Mouse (Mus musculus) ES-E14 (cell line): ENCODE results near the gene Eps15l1.
A peak's percentile ranks its signal among the peaks of the same experiment; 100 is the strongest.

Experiments
- CHD2 ChIP-seq: IDR thresholded peaks from 2 replicates; pipeline ENCODE4 v1.6.1; 2014; ENCODE audit warnings: mild to moderate bottlenecking, low read depth, low read length, inconsistent platforms
- MAFK ChIP-seq: IDR thresholded peaks from 2 replicates; pipeline ENCODE4 v1.6.1; 2014; ENCODE audit warnings: mild to moderate bottlenecking, low read depth, low read length, inconsistent platforms; ENCODE audit not compliant: insufficient read depth
- ZC3H11A ChIP-seq: IDR thresholded peaks from 2 replicates; pipeline ENCODE4 v1.6.1; 2012; ENCODE audit warnings: low read depth, mild to moderate bottlenecking, inconsistent platforms, low read length, borderline replicate concordance
- ZNF384 ChIP-seq: IDR thresholded peaks from 2 replicates; pipeline ENCODE4 v1.6.1; 2012; ENCODE audit warnings: low read depth, low read length, inconsistent platforms

DNA sequence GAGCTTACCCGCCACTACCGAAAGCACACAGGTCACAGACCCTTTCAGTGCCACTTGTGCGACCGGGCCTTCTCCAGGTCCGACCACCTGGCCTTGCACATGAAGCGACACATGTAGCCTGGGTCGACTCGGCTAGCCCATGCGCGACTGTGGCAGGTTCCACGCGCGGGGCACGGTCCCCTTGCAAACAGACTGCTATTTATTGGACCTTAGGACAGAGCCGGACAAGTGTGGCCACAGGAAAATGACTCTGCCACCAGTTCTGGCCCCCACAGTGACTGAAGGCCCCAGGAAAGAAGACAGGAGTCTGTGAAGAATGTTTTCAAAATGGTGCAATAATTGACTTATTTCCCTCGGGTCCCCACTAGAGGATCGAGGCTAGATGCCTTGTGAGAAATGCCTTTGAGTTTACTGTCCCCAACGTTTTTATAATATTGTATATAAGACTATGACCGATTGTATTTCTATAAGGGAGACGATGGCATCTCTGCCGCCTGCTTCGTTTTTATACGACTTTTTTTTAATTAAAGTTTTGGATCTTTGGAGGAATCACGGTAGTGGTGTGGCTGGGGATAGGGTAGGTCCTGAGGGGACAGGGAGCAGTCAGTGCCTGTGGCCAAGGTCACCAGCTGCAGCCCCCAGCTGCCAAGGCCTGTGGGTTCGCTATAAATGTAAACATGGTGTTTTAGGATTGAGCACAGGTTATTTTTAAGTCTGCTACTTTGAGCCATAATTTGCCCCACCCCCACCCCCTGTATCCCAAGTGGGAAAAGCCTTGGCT lies 100.3 kb downstream of the Eps15l1 start:
- TF ChIP-seq ZC3H11A (no peak), CHD2 (peak; percentile 60; the same call in 1 of the 2 replicates), MAFK (no peak), ZNF384 (no peak)
